In the genomic region with DNA sequence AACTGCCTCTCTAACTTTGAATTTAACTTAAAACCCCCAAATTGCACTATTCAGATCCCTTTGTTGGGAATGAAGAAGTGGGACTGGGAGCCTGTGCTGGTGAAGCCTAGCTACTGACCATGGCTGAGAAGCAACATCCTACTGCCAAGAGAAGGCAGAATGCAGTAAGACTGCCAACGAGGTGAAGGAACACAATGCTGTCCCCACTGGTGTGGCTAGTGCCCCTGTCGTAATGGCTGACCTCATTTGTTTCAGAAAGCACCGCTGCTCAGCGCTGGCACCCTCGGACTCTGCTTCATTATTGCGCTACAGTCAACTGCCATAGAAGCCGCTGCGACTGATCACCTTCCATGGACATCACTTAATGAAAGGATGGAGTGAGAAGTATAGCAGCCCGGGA, we compare ENCODE assay signal across 20 mouse cellular contexts.
DNase-seq lines count a peak whose midpoint lies in the region; ATAC-seq lines count a peak whose summit lies in the region.
"Had no signal": no experiment of that assay in that cellular context is flagged by ENCODE, and none has a peak within 500 bp of the region (broad histone marks: within the 10 kb centered on the region; RNA-seq: fewer than 3 reads in every experiment).

No protein-coding gene starts in this region.

- no peaks in the 10 kb centered on the region for H3K27me3 ChIP-seq in hindbrain, embryonic 11.5 days (ENCODE audit: control insufficient read depth, insufficient read depth, low read length)
- H3K27me3 ChIP-seq: forebrain, embryonic 15.5 days; heart, embryonic 13.5 days; hindbrain, embryonic 15.5 days; intestine, embryonic 15.5 days; Patski had no signal

- no peak for ATAC-seq in hindbrain, embryonic 11.5 days (ENCODE audit: low FRiP score)
- ATAC-seq: forebrain, embryonic 15.5 days; intestine, embryonic 15.5 days; midbrain, embryonic 16.5 days; Patski had no signal

- 90% methylated on average over 9 of the region's 9 CpGs for WGBS in hindbrain, embryonic 11.5 days

- H3K27ac ChIP-seq in hindbrain, embryonic 11.5 days (ENCODE audit: low read depth, low read length), result no peak overlapping the region
- H3K27ac ChIP-seq: forebrain, embryonic 15.5 days; gastrocnemius, adult 2 months; heart, embryonic 13.5 days; hindbrain, embryonic 15.5 days; intestine, embryonic 15.5 days had no signal

- H3K9ac ChIP-seq in hindbrain, embryonic 11.5 days (ENCODE audit: low read depth, low read length), result no peak overlapping the region
- H3K9ac ChIP-seq: forebrain, embryonic 15.5 days; heart, embryonic 13.5 days; hindbrain, embryonic 15.5 days; intestine, embryonic 15.5 days had no signal

- H3K36me3 ChIP-seq in hindbrain, embryonic 11.5 days (ENCODE audit: control insufficient read depth, insufficient read depth, low read length), result no peaks in the 10 kb centered on the region
- H3K36me3 ChIP-seq: forebrain, embryonic 15.5 days; heart, embryonic 13.5 days; hindbrain, embryonic 15.5 days; intestine, embryonic 15.5 days had no signal

- H3K4me3 ChIP-seq in hindbrain, embryonic 11.5 days (ENCODE audit: low read depth, low read length), result no peak overlapping the region
- H3K4me3 ChIP-seq: forebrain, embryonic 15.5 days; gastrocnemius, adult 2 months; heart, embryonic 13.5 days; hindbrain, embryonic 15.5 days; intestine, embryonic 15.5 days had no signal

- no peaks in the 10 kb centered on the region for H3K9me3 ChIP-seq in hindbrain, embryonic 11.5 days (ENCODE audit: control insufficient read depth, low read length)
- H3K9me3 ChIP-seq: forebrain, embryonic 15.5 days; heart, embryonic 13.5 days; hindbrain, embryonic 15.5 days; intestine, embryonic 15.5 days had no signal

- peak; percentile 19 for DNase-seq in adrenal gland, adult 2 months
- DNase-seq in adrenal gland, adult 18-20 months (ENCODE audit: low spot score in 2 of 2), result no peak
- peak; percentile 9 to 19 for DNase-seq in layer of hippocampus, adult 8-10 months (ENCODE audit: low spot score in 2 of 2)
- no peak for DNase-seq in layer of hippocampus, adult 9-10 months (ENCODE audit: low spot score)
- DNase-seq in Muller cell, postnatal 12 days (ENCODE audit: inconsistent ontology term), result peak; percentile 25
- DNase-seq in frontal cortex, postnatal 10 days (ENCODE audit: low spot score in 2 of 2), result peak; percentile 9 to 17
- DNase-seq in hindbrain, embryonic 11.5 days (ENCODE audit: low spot score), result no peak
- no peak for DNase-seq in lung, adult 18-20 months
- DNase-seq: cerebellum, postnatal 25 days; embryo, embryonic 11 days; gastrocnemius, adult 2 months; liver; lung, postnatal 10 days; thymus, postnatal 36 days had no signal

- no peak overlapping the region for H3K4me2 ChIP-seq in hindbrain, embryonic 11.5 days (replicated peaks; ENCODE audit: low read depth, low read length)
- H3K4me2 ChIP-seq: forebrain, embryonic 15.5 days; heart, embryonic 13.5 days; hindbrain, embryonic 15.5 days; intestine, embryonic 15.5 days had no signal

- H3K4me1 ChIP-seq in hindbrain, embryonic 11.5 days (replicated peaks; ENCODE audit: control insufficient read depth, insufficient read depth, low read length), result no peaks in the 10 kb centered on the region
- H3K4me1 ChIP-seq: forebrain, embryonic 15.5 days; hindbrain, embryonic 15.5 days; intestine, embryonic 15.5 days had no signal

Comparison
In these comparisons a context has a peak if more than half of its experiments do, and no peak if none do; other contexts are left out.
1. DNase-seq: peak in adrenal gland, adult 2 months (single experiment), layer of hippocampus, adult 8-10 months (2 of 2), Muller cell, postnatal 12 days (single experiment) and frontal cortex, postnatal 10 days (2 of 2); none in adrenal gland, adult 18-20 months (0 of 2), layer of hippocampus, adult 9-10 months (single experiment), hindbrain, embryonic 11.5 days (single experiment) and lung, adult 18-20 months (0 of 2).